Mouse (Mus musculus) bone marrow macrophage, adult 2 months (primary cell): ENCODE measurements around the gene Traf1.

ENCODE experiments used
- CTCF ChIP-seq: IDR thresholded peaks from 2 replicates; pipeline ENCODE4 v1.5.1; 2012; ENCODE audit warnings: low read depth, mild to moderate bottlenecking, low read length, moderate library complexity
- POLR2A ChIP-seq: IDR thresholded peaks from 2 replicates; pipeline ENCODE4 v1.6.1; 2012; ENCODE audit warnings: mild to moderate bottlenecking, low read depth, low read length, borderline replicate concordance

DNA sequence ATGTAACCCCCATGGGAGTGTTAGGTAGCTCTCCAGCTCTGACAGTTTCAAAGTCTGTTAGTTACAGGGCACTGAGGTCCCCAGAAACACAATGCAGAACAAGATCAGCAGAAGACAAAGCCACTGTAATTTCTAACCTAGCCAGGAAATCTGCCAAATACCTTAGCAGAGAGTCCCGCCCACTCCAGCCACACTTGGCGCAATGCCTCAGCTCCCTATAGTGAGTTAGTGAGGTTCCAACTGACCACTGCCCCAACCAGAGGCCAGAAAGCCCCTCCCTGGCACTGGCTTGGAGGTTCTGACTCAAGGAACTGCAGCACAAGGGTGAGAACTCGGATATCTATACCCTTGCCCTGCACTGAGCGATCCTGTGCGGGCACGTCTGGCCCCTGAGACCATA lies 58.8 kb downstream of the Traf1 start:
- TF ChIP-seq CTCF = no peak
- TF ChIP-seq POLR2A = no peak
